Mouse (Mus musculus) retina, postnatal 1 day (tissue): ENCODE results near the gene Mybpc2.

ENCODE experiments used
- DNase-seq: peaks from one replicate; pipeline ENCODE4 v3.0.0-alpha.2; 2012

Gene Mybpc2

DNA sequence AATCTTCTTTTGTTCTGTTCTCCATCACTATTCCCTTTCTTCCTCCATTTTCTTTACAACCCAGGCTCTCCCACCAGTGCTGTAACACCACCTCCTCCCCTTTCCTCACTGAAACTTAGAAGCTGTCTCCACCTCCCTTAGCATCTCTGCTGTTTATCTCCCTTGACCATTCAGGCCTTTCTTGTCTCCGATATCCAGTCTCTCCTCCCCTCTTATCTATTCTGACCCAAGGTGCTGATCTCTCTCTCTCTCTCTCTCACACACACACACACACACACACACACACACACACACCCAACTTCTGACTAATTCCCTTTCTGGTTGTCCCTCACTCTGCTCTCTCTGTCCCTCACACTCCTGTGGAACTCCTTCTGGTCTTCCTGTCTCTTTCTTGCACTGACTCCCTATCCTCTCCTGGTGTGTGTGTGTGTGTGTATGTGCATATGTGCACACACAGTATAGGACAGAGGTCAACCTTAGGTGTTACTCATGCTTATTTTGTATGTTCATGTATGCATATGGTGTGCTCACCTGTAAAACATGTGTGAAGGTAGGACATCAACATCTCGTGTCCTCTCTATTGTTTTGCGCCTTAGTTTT lies 41.5 kb downstream of the Mybpc2 start:
- no peak for DNase-seq

GRCm38 (mm10) chr7:44475046-44475614 lies 49.3 kb downstream of the Mybpc2 start:
- DNase-seq: peak; percentile 63

DNA sequence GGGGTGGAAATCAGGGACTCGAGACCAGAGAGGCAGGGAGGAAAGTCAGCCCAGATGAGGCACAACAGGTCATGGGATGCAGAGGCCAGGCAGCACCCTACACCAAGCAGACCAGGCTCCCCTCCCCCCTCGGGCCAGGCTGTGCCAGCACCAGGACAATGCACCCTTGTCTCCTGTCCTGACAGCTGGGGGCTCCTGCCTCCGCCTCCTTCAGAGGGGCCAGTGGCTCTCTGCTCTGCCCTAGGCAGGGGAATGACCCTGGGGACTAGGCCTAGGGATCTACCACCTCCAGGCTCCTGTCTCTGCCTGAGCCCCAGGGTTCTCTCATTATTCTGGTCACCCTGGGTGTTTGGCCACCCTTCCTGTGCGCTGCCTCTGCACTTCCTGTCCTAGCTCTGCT lies 50.0 kb downstream of the Mybpc2 start:
- DNase-seq: peak; percentile 95

- DNase-seq: peak; percentile 20
Observed at GRCm38 (mm10) chr7:44472961-44473646, 51.4 kb downstream of the Mybpc2 start.

DNA sequence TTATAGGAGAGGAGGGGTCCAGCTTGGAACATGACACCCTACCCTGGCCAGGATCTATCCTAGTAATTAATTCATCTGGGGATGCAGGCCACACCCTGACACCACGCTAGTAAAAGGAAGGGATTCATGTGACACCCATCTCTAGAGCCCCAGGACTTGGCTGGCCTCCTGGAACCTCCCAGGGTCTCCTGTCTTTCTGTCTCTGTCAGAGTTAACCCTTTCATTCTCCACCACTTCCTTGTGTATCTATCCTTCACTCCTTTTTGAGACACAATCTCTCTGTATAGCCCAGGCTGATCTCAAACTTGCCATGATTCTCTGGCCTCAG lies 51.9 kb downstream of the Mybpc2 start:
- no peak for DNase-seq

DNA sequence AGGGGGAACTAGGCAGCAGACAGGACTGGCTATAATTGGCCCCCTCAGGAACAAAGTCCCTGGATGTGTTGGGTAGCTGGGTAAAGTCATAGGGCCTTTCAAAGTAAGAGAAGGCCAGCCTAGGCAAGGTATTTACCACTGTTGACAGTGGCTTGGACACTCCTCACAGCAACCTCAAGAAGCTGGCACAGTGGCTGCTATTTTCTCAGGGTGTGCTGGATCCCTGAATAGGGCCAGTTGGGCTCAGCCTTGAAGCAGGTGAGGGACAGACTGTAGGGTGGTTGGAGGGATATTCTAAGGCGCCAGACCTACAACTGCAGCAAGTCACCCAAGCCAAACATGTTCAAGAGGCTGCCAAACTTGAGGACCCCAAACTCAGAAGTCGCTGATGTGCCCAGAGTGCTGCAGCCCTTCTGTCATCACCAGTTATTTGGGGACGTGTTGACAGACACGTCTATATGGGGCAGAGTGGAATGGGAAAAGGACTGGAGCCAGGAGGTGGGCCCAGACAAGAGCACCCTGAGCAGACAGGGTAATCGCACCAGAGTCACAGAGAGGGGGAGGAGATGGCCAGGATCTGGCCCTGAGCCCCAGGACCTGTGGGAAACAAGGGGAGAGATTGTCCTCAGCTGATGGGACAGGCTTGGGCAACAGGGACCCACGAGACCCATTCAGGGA lies 52.4 kb downstream of the Mybpc2 start:
- peak; percentile 33 for DNase-seq

DNA sequence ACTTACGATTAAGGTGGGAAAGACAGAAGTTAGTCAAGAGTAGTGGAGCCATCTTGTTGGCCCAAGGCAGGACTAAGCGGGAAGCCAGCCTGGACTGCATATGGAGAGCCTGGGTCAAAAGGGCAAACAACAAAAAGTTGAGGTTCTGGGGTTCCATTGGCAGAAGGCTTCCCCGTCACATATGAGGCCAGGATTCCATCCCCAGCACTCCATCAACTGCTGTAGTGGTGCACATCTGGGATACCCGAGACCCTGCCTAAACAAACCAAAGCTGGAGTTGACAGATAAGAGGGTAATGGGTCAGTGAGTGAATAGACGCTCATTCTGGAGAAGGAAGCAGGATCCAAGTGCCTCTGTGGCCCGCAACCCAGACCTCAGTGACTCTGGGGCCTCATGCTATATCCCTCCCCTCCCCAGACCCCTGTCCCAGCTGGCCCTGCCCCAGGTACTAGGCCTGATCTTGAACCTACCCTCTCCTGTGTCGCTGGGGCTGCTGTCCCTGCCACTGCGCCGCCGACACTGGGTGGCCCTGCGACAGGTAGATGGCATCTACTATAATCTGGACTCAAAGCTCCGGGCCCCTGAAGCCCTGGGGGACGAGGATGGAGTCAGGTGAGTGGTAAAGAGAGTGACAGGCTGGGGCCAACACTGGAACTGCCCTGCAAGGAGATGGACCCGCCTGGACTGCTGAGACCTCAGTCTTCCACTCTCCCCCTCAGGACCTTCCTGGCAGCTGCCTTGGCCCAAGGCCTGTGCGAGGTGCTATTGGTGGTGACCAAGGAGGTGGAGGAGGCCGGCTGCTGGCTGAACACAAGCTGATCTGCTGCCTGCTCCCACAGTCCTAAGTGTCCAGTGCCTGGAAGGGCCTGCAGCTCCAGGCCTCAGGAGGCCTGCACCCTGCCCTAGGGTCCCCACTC lies 53.5 kb downstream of the Mybpc2 start:
- DNase-seq: no peak

DNA sequence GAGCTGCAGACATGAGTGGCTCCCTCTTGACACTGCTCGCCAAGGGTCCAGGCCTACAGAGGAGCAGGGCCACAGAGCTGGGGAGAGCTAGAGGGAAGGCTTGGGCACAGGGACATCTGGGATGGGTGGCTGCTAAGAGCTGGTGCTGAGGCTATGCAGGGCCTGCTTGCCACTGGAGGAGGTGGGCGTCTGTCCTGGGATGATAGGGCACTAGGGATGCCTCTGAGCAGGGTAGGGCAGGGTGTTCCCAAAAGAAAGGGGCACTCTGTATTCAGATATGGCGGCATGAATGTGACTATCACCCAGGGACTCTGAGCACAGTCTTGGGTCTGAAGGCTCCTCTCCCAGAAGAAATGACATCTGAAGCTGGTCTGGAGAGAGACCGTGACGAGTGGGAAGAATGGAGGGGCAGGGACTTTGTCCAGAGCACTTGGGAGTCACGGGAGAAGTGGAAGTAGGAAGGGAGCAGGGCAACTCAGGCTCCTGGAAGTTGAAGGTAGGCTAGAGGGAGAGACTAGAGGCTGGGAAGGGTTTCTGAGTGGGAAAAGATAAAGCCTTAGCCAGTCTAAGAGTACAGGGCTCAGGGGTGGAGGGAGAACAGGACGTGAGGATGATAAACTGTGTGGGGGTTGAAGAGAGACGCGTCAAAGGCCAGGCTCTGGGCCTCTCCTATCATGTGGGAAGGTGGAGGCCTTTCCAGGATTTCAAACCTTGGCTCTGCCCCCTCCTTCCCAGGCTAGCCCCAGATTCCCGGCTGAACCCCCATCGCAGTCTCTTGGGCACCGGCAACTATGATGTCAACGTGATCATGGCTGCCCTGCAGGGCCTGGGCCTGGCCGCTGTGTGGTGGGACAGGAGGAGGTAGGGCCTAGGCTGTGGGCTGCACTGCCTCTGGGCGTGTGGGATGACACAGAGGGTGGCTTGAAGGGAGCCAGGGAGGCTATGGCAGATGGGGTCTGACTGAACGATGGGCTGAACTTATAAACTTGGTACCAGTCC lies 54.5 kb downstream of the Mybpc2 start:
- no peak for DNase-seq

- no peak for DNase-seq
Observed at GRCm38 (mm10) chr7:44468644-44469285, 55.7 kb downstream of the Mybpc2 start.

GRCm38 (mm10) chr7:44467811-44468411 lies 56.5 kb downstream of the Mybpc2 start, which contains the start of gene Josd2:
Josd2 (plus strand) TSS chr7:44467980.
- DNase-seq: peak; percentile 99

- no peak for DNase-seq
Observed at GRCm38 (mm10) chr7:44466888-44467311, 57.6 kb downstream of the Mybpc2 start.

DNA sequence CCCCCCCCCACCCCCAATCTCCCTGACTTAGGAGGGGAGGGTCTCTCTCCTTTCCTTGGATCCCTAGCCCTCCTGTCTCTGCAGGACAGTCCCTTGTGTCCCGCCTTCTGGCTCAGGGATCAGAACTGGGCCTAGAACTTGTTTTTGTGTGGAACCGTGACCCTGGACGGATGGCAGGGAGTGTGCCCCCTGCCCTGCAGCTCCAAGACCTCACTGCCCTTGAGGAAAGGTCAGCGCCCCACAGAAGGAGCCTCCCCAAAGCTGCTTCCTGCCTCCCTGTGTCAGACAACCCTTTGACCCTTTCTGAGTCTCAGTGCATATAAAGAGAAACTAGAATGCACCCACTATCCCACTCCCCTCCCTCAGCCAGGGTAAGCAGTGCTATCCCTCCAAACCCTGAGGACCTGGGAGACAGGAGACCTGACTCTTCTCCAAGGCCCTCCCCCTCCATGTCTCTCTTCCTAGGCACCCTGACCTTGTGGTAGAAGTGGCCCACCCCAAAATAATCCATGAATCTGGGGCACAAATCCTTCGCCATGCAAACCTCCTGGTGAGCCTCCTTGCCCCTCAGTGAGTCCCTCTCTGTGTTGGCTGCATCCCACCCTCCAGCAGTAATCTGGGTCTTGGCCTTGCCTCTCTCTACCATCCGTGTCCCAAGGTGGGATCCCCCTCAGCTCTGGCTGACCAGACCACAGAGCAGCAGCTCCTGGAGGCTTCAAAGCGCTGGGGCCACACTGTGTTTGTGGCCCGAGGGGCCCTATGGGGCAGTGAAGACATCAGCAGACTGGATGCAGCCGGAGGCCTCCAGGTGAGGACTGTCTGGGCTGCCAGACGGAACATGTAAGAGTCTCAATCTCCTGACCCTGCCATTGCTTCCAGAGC lies 58.2 kb downstream of the Mybpc2 start:
- DNase-seq: no peak

- DNase-seq: no peak
Observed at GRCm38 (mm10) chr7:44465111-44465510, 59.3 kb downstream of the Mybpc2 start, which contains the start of gene Aspdh. Aspdh (plus strand) TSS chr7:44465391.

DNA sequence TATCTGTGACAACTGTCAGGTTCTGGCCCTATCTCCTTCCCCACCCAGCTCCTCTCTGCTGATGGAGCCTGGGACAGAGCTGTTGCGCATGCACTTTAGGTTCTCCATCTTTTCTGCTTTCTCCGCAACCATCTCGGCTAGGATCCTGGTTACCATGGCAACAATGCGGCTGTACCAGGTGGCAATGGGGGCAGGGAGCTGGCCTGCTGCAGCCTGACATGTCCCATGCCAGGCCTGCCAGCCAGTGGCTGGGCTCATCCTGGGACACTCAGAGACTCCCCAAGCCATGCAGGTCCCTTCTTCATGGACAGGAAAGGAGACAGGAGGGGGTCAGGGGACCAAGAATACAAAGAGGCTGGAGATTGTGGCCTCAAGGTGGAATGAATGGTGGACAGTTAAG lies 59.9 kb downstream of the Mybpc2 start:
- DNase-seq: peak; percentile 65

- no peak for DNase-seq
Observed at GRCm38 (mm10) chr7:44463556-44464225, 60.8 kb downstream of the Mybpc2 start.

GRCm38 (mm10) chr7:44463056-44463425 lies 61.4 kb downstream of the Mybpc2 start:
- no peak for DNase-seq

- DNase-seq: no peak
Observed at GRCm38 (mm10) chr7:44462218-44463055, 62.0 kb downstream of the Mybpc2 start.
